Mouse (Mus musculus): ENCODE results near the gene Vcl. TPM values are rescaled to one million over a fixed set of nuclear protein-coding genes. Genes with fewer than 3 reads are reported as not detected.

Gene Vcl
- total and polyA plus RNA-seq, 2 experiments = 9.5 to 12.1 TPM

GRCm38 (mm10) chr14:21074398-21075320 lies 145.5 kb downstream of the Vcl start:
- DNase-seq (ENCODE audit: extremely low read depth, low read depth, low spot score) = peak; percentile 52
- peak overlapping the region; percentile 66 for H3K9ac ChIP-seq (ENCODE audit: low read depth, low read length)
- H3K4me1 ChIP-seq (ENCODE audit: control insufficient read depth, insufficient read depth, low read length) = peaks cover 16% of the 10 kb centered on the region
- H3K27ac ChIP-seq (replicated peaks; ENCODE audit: insufficient read depth, low read depth, low read length) = peak overlapping the region; percentile 79
- 33% methylated on average over 11 of the region's 11 CpGs for WGBS
- no peak for TF ChIP-seq CTCF (IDR thresholded peaks at IDR 0.05; ENCODE audit: low read depth, low read length)
- TF ChIP-seq POLR2A (IDR thresholded peaks at IDR 0.05; ENCODE audit: extremely low read depth, insufficient read depth, low read length) = no peak
- no peaks in the 10 kb centered on the region for H3K27me3 ChIP-seq (ENCODE audit: control insufficient read depth, insufficient read depth, low read length)
- peak overlapping the region; percentile 93; the same call in 1 of the 2 replicates for H3K4me3 ChIP-seq (ENCODE audit: insufficient read depth, low read depth, low read length)
- H3K79me2 ChIP-seq (ENCODE audit: control insufficient read depth, insufficient read depth, low read length) = peaks cover 26% of the 10 kb centered on the region; the same call in 1 of the 2 replicates
- no peaks in the 10 kb centered on the region for H3K36me3 ChIP-seq (ENCODE audit: control insufficient read depth, insufficient read depth, low read length)

DNA sequence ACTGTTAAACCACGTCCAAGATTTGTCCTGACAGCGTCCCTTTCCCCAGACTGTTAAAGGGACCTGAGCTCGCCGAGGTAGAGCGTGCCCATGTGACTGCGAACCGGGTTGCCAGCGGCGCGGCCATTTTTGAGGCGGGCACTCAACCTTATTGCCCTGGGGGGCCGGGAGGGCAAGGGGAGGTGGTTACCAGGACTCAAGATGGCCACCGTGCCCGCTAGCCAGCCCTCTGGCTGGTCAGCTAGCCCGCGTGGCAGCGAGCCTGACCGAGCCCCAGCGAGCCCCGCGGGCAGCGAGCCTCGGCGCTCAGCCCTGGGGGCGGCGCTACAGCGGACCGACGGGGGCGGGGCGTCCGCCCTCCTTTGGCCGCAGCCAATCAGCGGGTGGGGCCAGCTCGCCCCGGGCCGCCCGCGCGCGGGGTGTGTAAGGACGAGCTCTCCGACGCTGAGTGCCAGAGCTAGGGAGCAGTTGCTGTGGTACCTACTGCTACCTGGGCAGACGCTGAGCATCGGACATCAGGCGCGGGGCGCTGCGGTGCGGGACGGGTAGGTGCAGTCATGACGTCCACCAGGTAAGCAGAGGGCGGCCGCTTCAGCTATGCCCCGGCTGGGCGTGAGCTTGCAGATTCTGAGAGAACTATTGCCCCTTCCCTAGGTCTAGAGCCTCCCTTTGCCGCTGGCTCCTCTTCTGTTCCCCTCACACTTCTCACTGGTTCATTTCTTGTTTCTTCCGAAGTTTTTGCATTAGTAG lies 146.7 kb downstream of the Vcl start:
- peak; percentile 90 for DNase-seq (ENCODE audit: extremely low read depth, low read depth, low spot score)
- Histone ChIP-seq H3K27ac (replicated peaks; ENCODE audit: insufficient read depth, low read depth, low read length) (peak overlapping the region; percentile 99), H3K27me3 (ENCODE audit: control insufficient read depth, insufficient read depth, low read length) (no peaks in the 10 kb centered on the region), H3K4me3 (ENCODE audit: insufficient read depth, low read depth, low read length) (peak overlapping the region; percentile 93), H3K9ac (ENCODE audit: low read depth, low read length) (peak overlapping the region; percentile 94), H3K4me1 (ENCODE audit: control insufficient read depth, insufficient read depth, low read length) (peaks cover 13% of the 10 kb centered on the region), H3K79me2 (ENCODE audit: control insufficient read depth, insufficient read depth, low read length) (peaks cover 20% of the 10 kb centered on the region; the same call in 1 of the 2 replicates), H3K36me3 (ENCODE audit: control insufficient read depth, insufficient read depth, low read length) (peaks cover 1% of the 10 kb centered on the region; the same call in 1 of the 2 replicates)
- peak; percentile 98 for TF ChIP-seq POLR2A (IDR thresholded peaks at IDR 0.05; ENCODE audit: extremely low read depth, insufficient read depth, low read length)
- 0 out of 2 replicates have a peak, but pooled peaks have one; percentile 4 for TF ChIP-seq CTCF (IDR thresholded peaks at IDR 0.05; ENCODE audit: low read depth, low read length)
- under 1% methylated on average over 59 of the region's 59 CpGs for WGBS

DNA sequence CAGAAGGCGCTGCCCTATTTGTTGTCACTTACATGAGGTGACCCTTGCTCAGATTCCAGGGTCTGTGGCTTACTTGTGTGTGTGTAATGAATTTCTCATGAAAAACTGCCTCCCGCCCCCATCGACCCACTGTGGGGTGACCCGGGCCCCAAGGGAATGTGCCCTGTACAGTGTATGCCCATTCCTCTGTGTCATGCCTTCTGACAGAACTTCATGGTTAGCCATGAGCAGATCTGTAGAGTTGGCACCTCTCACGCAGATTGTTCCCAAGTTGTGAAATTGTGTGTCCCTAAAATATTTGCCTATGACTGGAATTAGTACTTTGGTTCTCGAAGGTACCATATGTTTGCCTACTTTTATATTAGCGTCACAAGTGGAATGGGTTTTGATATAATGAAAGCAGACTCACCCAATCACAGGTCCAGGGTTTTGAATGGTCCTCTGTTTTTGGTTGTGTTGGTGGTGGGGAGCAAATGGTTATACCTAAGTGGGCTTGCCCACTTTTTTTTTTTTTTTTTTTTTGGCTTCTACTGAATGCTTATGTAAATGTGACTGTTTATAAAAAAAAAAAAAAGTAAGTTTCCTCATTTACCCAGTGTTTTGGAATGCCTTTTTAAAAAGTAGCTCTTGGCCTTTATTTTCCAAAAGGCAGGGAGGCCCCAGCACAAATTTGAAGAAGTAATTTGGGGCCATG lies 147.4 kb downstream of the Vcl start:
- peak overlapping the region; percentile 93 for H3K4me3 ChIP-seq (ENCODE audit: insufficient read depth, low read depth, low read length)
- 0 out of 2 replicates have a peak, but pooled peaks have one; percentile 36 for TF ChIP-seq POLR2A (IDR thresholded peaks at IDR 0.05; ENCODE audit: extremely low read depth, insufficient read depth, low read length)
- no peak for TF ChIP-seq CTCF (IDR thresholded peaks at IDR 0.05; ENCODE audit: low read depth, low read length)
- no peaks in the 10 kb centered on the region for H3K27me3 ChIP-seq (ENCODE audit: control insufficient read depth, insufficient read depth, low read length)
- peak; percentile 90 for DNase-seq (ENCODE audit: extremely low read depth, low read depth, low spot score)
- H3K4me1 ChIP-seq (ENCODE audit: control insufficient read depth, insufficient read depth, low read length) = peaks cover 16% of the 10 kb centered on the region
- whole genome bisulfite sequencing = 10% methylated on average over 7 of the region's 7 CpGs
- peaks cover 1% of the 10 kb centered on the region; the same call in 1 of the 2 replicates for H3K36me3 ChIP-seq (ENCODE audit: control insufficient read depth, insufficient read depth, low read length)
- peak overlapping the region; percentile 94 for H3K9ac ChIP-seq (ENCODE audit: low read depth, low read length)
- peak overlapping the region; percentile 99 for H3K27ac ChIP-seq (replicated peaks; ENCODE audit: insufficient read depth, low read depth, low read length)
- H3K79me2 ChIP-seq (ENCODE audit: control insufficient read depth, insufficient read depth, low read length) = peaks cover 21% of the 10 kb centered on the region; the same call in 1 of the 2 replicates

- WGBS = 15% methylated on average over 4 of the region's 4 CpGs
- Histone ChIP-seq H3K79me2 (ENCODE audit: control insufficient read depth, insufficient read depth, low read length) (peaks cover 25% of the 10 kb centered on the region), H3K27me3 (ENCODE audit: control insufficient read depth, insufficient read depth, low read length) (no peaks in the 10 kb centered on the region), H3K9ac (ENCODE audit: low read depth, low read length) (peak overlapping the region; percentile 69), H3K27ac (replicated peaks; ENCODE audit: insufficient read depth, low read depth, low read length) (peak overlapping the region; percentile 24), H3K4me1 (ENCODE audit: control insufficient read depth, insufficient read depth, low read length) (peaks cover 26% of the 10 kb centered on the region), H3K36me3 (ENCODE audit: control insufficient read depth, insufficient read depth, low read length) (peaks cover 6% of the 10 kb centered on the region), H3K4me3 (ENCODE audit: insufficient read depth, low read depth, low read length) (peak overlapping the region; percentile 93)
- TF ChIP-seq POLR2A (IDR thresholded peaks at IDR 0.05; ENCODE audit: extremely low read depth, insufficient read depth, low read length) (no peak), CTCF (IDR thresholded peaks at IDR 0.05; ENCODE audit: low read depth, low read length) (no peak)
- DNase-seq (ENCODE audit: extremely low read depth, low read depth, low spot score) = peak; percentile 79
Observed at GRCm38 (mm10) chr14:21077939-21078338, 148.7 kb downstream of the Vcl start.

DNA sequence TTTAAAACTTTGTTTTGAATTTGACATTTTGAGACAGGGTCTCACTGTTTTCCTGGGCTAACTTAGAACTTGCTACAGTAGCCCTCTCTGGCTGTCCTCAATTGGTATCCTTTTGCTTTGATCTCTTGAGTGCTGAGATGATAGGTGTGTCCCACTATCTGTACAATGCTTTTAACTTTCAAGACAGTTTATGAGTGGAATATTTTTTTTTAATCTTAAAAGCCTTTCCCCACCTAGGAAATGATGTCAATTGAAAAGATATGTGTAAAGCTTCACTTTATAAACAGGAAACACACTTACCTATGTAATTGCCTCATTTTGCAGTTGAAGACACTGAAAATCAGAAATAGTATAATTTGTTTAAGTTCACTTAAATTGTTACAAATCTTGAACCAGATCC lies 149.3 kb downstream of the Vcl start:
- peaks cover 12% of the 10 kb centered on the region for H3K36me3 ChIP-seq (ENCODE audit: control insufficient read depth, insufficient read depth, low read length)
- peak overlapping the region; percentile 49; the same call in 1 of the 2 replicates for H3K9ac ChIP-seq (ENCODE audit: low read depth, low read length)
- H3K27me3 ChIP-seq (ENCODE audit: control insufficient read depth, insufficient read depth, low read length) = no peaks in the 10 kb centered on the region
- peaks cover 27% of the 10 kb centered on the region for H3K4me1 ChIP-seq (ENCODE audit: control insufficient read depth, insufficient read depth, low read length)
- H3K4me3 ChIP-seq (ENCODE audit: insufficient read depth, low read depth, low read length) = peak overlapping the region; percentile 93
- H3K27ac ChIP-seq (replicated peaks; ENCODE audit: insufficient read depth, low read depth, low read length) = peak overlapping the region; percentile 62
- H3K79me2 ChIP-seq (ENCODE audit: control insufficient read depth, insufficient read depth, low read length) = peaks cover 28% of the 10 kb centered on the region
- no peak for TF ChIP-seq POLR2A (IDR thresholded peaks at IDR 0.05; ENCODE audit: extremely low read depth, insufficient read depth, low read length)
- no peak for TF ChIP-seq CTCF (IDR thresholded peaks at IDR 0.05; ENCODE audit: low read depth, low read length)
- peak; percentile 41 for DNase-seq (ENCODE audit: extremely low read depth, low read depth, low spot score)
